Mouse (Mus musculus) adrenal gland, postnatal 36 days (tissue): Measurements from ENCODE around the gene Mettl8. TPM values are rescaled to one million over a fixed set of nuclear protein-coding genes. Genes with fewer than 3 reads are reported as not detected.
A peak's percentile ranks its signal among the peaks of the same experiment; 100 is the strongest.

ENCODE experiments used
- DNase-seq, 2 experiments: peaks; one replicate each; pipeline ENCODE4 v3.0.0; 2021; ENCODE audit warnings: mixed read lengths in 1 of 2
- total RNA-seq, 2 experiments: library from RNA; stranded (reverse); gene quantifications; 2 replicates each; pipeline ENCODE4 v1.2.3; 2021

Gene Mettl8
- total RNA-seq, 2 experiments from 2014 or later, result 11.3 to 16.6 TPM

GRCm38 (mm10) chr2:70989201-70990191, 65.9 kb downstream of the Mettl8 start:
- peak; percentile 16 to 30 for DNase-seq

GRCm38 (mm10) chr2:70978271-70978670, 77.1 kb downstream of the Mettl8 start:
- peak; percentile 58 to 66 for DNase-seq

- no peak for DNase-seq
Observed at GRCm38 (mm10) chr2:70974769-70975168, 80.6 kb downstream of the Mettl8 start.

- DNase-seq, result no peak
Observed at GRCm38 (mm10) chr2:70972795-70973518, 82.4 kb downstream of the Mettl8 start.

GRCm38 (mm10) chr2:70970158-70970741, 85.1 kb downstream of the Mettl8 start:
- DNase-seq, result no peak

GRCm38 (mm10) chr2:70968305-70968704, 87.1 kb downstream of the Mettl8 start:
- no peak for DNase-seq

- no peak for DNase-seq
Observed at GRCm38 (mm10) chr2:70967216-70967615, 88.2 kb downstream of the Mettl8 start.

GRCm38 (mm10) chr2:70964809-70965208, 90.6 kb downstream of the Mettl8 start:
- no peak for DNase-seq

GRCm38 (mm10) chr2:70962921-70963320, 92.5 kb downstream of the Mettl8 start:
- DNase-seq, result peak; percentile 68 to 74

GRCm38 (mm10) chr2:70961086-70961941, 94.1 kb downstream of the Mettl8 start:
- no peak for DNase-seq

- DNase-seq, result no peak
Observed at GRCm38 (mm10) chr2:70960090-70960489, 95.3 kb downstream of the Mettl8 start.

GRCm38 (mm10) chr2:70959337-70959736, 96.0 kb downstream of the Mettl8 start:
- no peak for DNase-seq

GRCm38 (mm10) chr2:70958536-70958935, 96.8 kb downstream of the Mettl8 start:
- no peak for DNase-seq

- no peak for DNase-seq
Observed at GRCm38 (mm10) chr2:70953616-70954015, 101.8 kb downstream of the Mettl8 start.

- no peak for DNase-seq
Observed at GRCm38 (mm10) chr2:70951944-70952343, 103.4 kb downstream of the Mettl8 start.

- no peak for DNase-seq
Observed at GRCm38 (mm10) chr2:70944511-70945305, 110.7 kb downstream of the Mettl8 start.

GRCm38 (mm10) chr2:70940826-70941225, 114.6 kb downstream of the Mettl8 start:
- no peak for DNase-seq

GRCm38 (mm10) chr2:70938844-70939494, 116.4 kb downstream of the Mettl8 start:
- DNase-seq, result no peak

- DNase-seq, result no peak
Observed at GRCm38 (mm10) chr2:70934772-70935171, 120.6 kb downstream of the Mettl8 start.

GRCm38 (mm10) chr2:70933516-70933915, 121.9 kb downstream of the Mettl8 start:
- DNase-seq, result peak; percentile 36 to 58
